Mouse (Mus musculus): ENCODE measurements around the gene Tmem150c. TPM values are rescaled to one million over a fixed set of nuclear protein-coding genes. Genes with fewer than 3 reads are reported as not detected.

The Tmem150c gene
- polyA plus RNA-seq, 2 experiments: 4.8 to 7.3 TPM

DNA sequence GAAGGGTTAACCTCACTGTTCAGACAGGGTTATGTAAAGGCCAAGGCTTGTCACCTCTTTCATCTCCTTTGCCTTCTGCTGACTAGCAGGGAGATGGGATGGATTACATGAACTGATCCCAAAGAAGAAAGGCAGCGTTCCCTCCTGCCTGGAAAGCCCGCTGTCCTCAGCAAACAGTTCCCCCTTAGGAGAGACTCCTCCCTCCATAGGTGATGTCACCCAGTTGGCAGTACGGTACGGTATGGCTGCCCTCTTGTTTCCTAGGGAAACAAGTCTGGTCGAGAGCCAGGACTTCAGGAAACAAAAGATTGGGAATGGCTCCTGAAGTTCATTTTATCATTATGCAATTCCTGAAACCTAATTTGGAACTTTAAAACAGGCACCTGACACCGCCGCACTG lies 111.7 kb downstream of the Tmem150c start:
- Histone ChIP-seq H3K9me3 (ENCODE audit: control insufficient read depth, low read length) (no peaks in the 10 kb centered on the region), H3K4me3 (replicated peaks; ENCODE audit: low read length) (no peak overlapping the region), H3K4me1 (ENCODE audit: control insufficient read depth, insufficient read depth, low read length) (no peaks in the 10 kb centered on the region), H3K27ac (replicated peaks; ENCODE audit: low read depth, low read length) (no peak overlapping the region), H3K36me3 (ENCODE audit: control insufficient read depth, insufficient read depth, low read length) (0 out of 2 replicates have a peak, but pooled peaks cover 4% of the 10 kb centered on the region), H3K4me2 (replicated peaks; ENCODE audit: low read depth, low read length, severe bottlenecking) (no peak overlapping the region), H3K27me3 (ENCODE audit: control insufficient read depth, insufficient read depth, low read length) (no peaks in the 10 kb centered on the region), H3K9ac (ENCODE audit: low read depth, low read length, severe bottlenecking) (no peak overlapping the region)
- ATAC-seq (ENCODE audit: low FRiP score, low read depth): no peak
- no peak for TF ChIP-seq POLR2A (IDR thresholded peaks at IDR 0.05; ENCODE audit: borderline replicate concordance, extremely low read depth, insufficient read depth, insufficient read length)
- no peak for DNase-seq (ENCODE audit: low spot score)
- WGBS: 63% methylated on average over 7 of the region's 7 CpGs

GRCm38 (mm10) chr5:100047143-100047640 lies 112.4 kb downstream of the Tmem150c start:
- Histone ChIP-seq H3K4me2 (replicated peaks; ENCODE audit: low read depth, low read length, severe bottlenecking) (no peak overlapping the region), H3K27ac (replicated peaks; ENCODE audit: low read depth, low read length) (no peak overlapping the region), H3K4me3 (replicated peaks; ENCODE audit: low read length) (no peak overlapping the region), H3K36me3 (ENCODE audit: control insufficient read depth, insufficient read depth, low read length) (0 out of 2 replicates have a peak, but pooled peaks cover 3% of the 10 kb centered on the region), H3K4me1 (ENCODE audit: control insufficient read depth, insufficient read depth, low read length) (no peaks in the 10 kb centered on the region), H3K9me3 (ENCODE audit: control insufficient read depth, low read length) (no peaks in the 10 kb centered on the region), H3K9ac (ENCODE audit: low read depth, low read length, severe bottlenecking) (no peak overlapping the region; the same call in 1 of the 2 replicates), H3K27me3 (ENCODE audit: control insufficient read depth, insufficient read depth, low read length) (no peaks in the 10 kb centered on the region)
- no peak for ATAC-seq (ENCODE audit: low FRiP score, low read depth)
- TF ChIP-seq POLR2A (IDR thresholded peaks at IDR 0.05; ENCODE audit: borderline replicate concordance, extremely low read depth, insufficient read depth, insufficient read length): no peak
- DNase-seq (ENCODE audit: low spot score): no peak
- 76% methylated on average over 8 of the region's 8 CpGs for WGBS

DNA sequence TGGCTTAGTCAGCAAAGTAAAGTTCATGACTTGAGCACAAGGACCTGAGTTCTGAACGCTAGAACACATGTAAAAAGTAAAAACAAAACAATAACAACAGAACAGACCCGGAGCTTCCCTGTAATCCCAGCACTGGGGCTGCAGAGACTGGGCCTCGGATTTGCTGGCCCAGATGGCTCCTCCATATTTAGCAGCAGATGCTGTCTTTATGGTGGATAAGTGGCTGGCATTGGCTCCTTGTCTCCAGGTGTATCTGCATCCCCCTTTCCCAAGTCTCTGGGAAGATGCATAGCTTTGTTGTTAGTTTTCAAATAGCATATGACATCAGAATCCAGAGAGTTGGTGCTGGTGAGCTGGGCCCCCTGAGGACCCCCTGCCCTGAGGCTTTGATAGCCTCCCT lies 113.5 kb downstream of the Tmem150c start:
- 0 out of 2 replicates have a peak, but pooled peaks cover 3% of the 10 kb centered on the region for H3K4me1 ChIP-seq (ENCODE audit: control insufficient read depth, insufficient read depth, low read length)
- ATAC-seq (ENCODE audit: low FRiP score, low read depth) (no peak), DNase-seq (ENCODE audit: low spot score) (no peak)
- H3K9ac ChIP-seq (ENCODE audit: low read depth, low read length, severe bottlenecking): no peak overlapping the region
- H3K27me3 ChIP-seq (ENCODE audit: control insufficient read depth, insufficient read depth, low read length): no peaks in the 10 kb centered on the region
- TF ChIP-seq POLR2A (IDR thresholded peaks at IDR 0.05; ENCODE audit: borderline replicate concordance, extremely low read depth, insufficient read depth, insufficient read length): no peak
- H3K4me3 ChIP-seq (replicated peaks; ENCODE audit: low read length): no peak overlapping the region
- 70% methylated on average over 3 of the region's 3 CpGs for WGBS
- no peak overlapping the region for H3K4me2 ChIP-seq (replicated peaks; ENCODE audit: low read depth, low read length, severe bottlenecking)
- H3K36me3 ChIP-seq (ENCODE audit: control insufficient read depth, insufficient read depth, low read length): no peaks in the 10 kb centered on the region
- no peaks in the 10 kb centered on the region for H3K9me3 ChIP-seq (ENCODE audit: control insufficient read depth, low read length)
- no peak overlapping the region for H3K27ac ChIP-seq (replicated peaks; ENCODE audit: low read depth, low read length)

DNA sequence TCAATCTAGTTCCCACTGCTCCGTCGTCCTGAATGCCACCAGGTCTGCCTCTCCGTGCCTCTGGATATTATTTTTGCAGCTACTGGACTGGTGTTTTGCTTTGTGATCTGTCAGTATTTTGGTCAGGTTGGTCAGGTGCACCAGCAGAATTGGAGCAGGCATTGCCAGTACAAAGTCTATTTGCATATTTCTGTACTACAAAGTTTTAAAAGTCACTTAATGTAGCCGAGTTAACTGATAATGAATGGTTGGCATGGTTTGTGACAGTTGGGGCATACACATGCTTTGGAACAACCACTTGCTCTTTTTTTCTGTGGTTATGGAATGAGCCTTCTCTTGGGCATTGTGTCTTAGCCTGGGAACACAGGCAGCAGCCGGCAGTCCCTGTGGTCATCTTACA lies 115.0 kb downstream of the Tmem150c start:
- no peak for TF ChIP-seq POLR2A (IDR thresholded peaks at IDR 0.05; ENCODE audit: borderline replicate concordance, extremely low read depth, insufficient read depth, insufficient read length)
- WGBS: 80% methylated on average over 5 of the region's 5 CpGs
- no peak overlapping the region for H3K4me2 ChIP-seq (replicated peaks; ENCODE audit: low read depth, low read length, severe bottlenecking)
- no peak overlapping the region for H3K9ac ChIP-seq (ENCODE audit: low read depth, low read length, severe bottlenecking)
- ATAC-seq (ENCODE audit: low FRiP score, low read depth) (no peak), DNase-seq (ENCODE audit: low spot score) (no peak)
- H3K36me3 ChIP-seq (ENCODE audit: control insufficient read depth, insufficient read depth, low read length): no peaks in the 10 kb centered on the region
- no peak overlapping the region for H3K4me3 ChIP-seq (replicated peaks; ENCODE audit: low read length)
- no peak overlapping the region for H3K27ac ChIP-seq (replicated peaks; ENCODE audit: low read depth, low read length)
- no peaks in the 10 kb centered on the region for H3K9me3 ChIP-seq (ENCODE audit: control insufficient read depth, low read length)
- H3K4me1 ChIP-seq (ENCODE audit: control insufficient read depth, insufficient read depth, low read length): peaks cover 8% of the 10 kb centered on the region; the same call in 1 of the 2 replicates
- H3K27me3 ChIP-seq (ENCODE audit: control insufficient read depth, insufficient read depth, low read length): no peaks in the 10 kb centered on the region

GRCm38 (mm10) chr5:100044030-100044429 lies 115.6 kb downstream of the Tmem150c start:
- Histone ChIP-seq H3K27me3 (ENCODE audit: control insufficient read depth, insufficient read depth, low read length) (no peaks in the 10 kb centered on the region), H3K9ac (ENCODE audit: low read depth, low read length, severe bottlenecking) (no peak overlapping the region), H3K4me2 (replicated peaks; ENCODE audit: low read depth, low read length, severe bottlenecking) (no peak overlapping the region), H3K36me3 (ENCODE audit: control insufficient read depth, insufficient read depth, low read length) (no peaks in the 10 kb centered on the region), H3K4me1 (ENCODE audit: control insufficient read depth, insufficient read depth, low read length) (peaks cover 8% of the 10 kb centered on the region; the same call in 1 of the 2 replicates), H3K9me3 (ENCODE audit: control insufficient read depth, low read length) (no peaks in the 10 kb centered on the region), H3K27ac (replicated peaks; ENCODE audit: low read depth, low read length) (no peak overlapping the region), H3K4me3 (replicated peaks; ENCODE audit: low read length) (no peak overlapping the region)
- WGBS: 73% methylated on average over 4 of the region's 4 CpGs
- no peak for DNase-seq (ENCODE audit: low spot score)
- no peak for TF ChIP-seq POLR2A (IDR thresholded peaks at IDR 0.05; ENCODE audit: borderline replicate concordance, extremely low read depth, insufficient read depth, insufficient read length)
- ATAC-seq (ENCODE audit: low FRiP score, low read depth): no peak

Measured in limb, embryonic 14.5 days (tissue).